Mouse (Mus musculus) lung, postnatal 0 days (tissue): ENCODE measurements around the gene Armh2.

Experiments
- CTCF ChIP-seq: IDR thresholded peaks from 2 replicates; pipeline ENCODE4 v1.5.1; 2016; ENCODE audit warnings: antibody characterized with exemption, mild to moderate bottlenecking
- EP300 ChIP-seq: IDR thresholded peaks from 2 replicates; pipeline ENCODE4 v1.6.1; 2016; ENCODE audit warnings: antibody characterized with exemption, mild to moderate bottlenecking, control low read depth

- TF ChIP-seq CTCF (no peak), EP300 (0 out of 2 replicates have a peak, but pooled peaks have one; percentile 28)
Observed at GRCm38 (mm10) chr13:24791349-24791748, 50.3 kb downstream of the Armh2 start.
